Mouse (Mus musculus): ENCODE results near the gene Gm5148.

Gene Gm5148

GRCm38 (mm10) chr3:37738171-37738950 lies 14.1 kb upstream of the Gm5148 start:
- no peak for DNase-seq (ENCODE audit: low read depth, low spot score)

GRCm38 (mm10) chr3:37737407-37737806 lies 13.1 kb upstream of the Gm5148 start:
- DNase-seq (ENCODE audit: low read depth, low spot score) = no peak

DNA sequence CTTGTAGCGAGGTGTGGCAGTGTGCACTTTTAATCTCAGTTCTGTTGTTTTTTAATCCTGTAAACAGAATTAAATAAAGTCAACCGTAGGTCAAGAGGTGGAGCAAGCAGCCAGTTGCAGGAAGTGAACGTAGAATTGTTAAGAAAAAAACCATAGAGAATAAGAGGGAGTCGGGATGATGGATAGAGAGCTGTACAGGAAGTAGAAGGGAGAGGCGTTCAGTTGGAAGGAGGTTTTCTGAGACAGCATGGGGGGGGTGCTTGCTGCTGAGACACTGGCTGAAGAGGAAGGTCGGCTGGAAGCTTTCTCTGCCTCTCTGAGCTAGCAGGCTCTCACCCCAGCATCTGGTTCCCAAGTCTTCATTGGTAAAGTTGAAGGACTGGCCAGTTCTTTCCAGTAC lies 10.9 kb upstream of the Gm5148 start:
- no peak for DNase-seq (ENCODE audit: low read depth, low spot score)

GRCm38 (mm10) chr3:37729142-37729541 lies 4.9 kb upstream of the Gm5148 start:
- no peak for DNase-seq (ENCODE audit: low read depth, low spot score)

GRCm38 (mm10) chr3:37728112-37729100 lies 4.1 kb upstream of the Gm5148 start:
- no peak for DNase-seq (ENCODE audit: low read depth, low spot score)

GRCm38 (mm10) chr3:37727392-37727791 lies 3.1 kb upstream of the Gm5148 start:
- DNase-seq (ENCODE audit: low read depth, low spot score) = no peak

DNA sequence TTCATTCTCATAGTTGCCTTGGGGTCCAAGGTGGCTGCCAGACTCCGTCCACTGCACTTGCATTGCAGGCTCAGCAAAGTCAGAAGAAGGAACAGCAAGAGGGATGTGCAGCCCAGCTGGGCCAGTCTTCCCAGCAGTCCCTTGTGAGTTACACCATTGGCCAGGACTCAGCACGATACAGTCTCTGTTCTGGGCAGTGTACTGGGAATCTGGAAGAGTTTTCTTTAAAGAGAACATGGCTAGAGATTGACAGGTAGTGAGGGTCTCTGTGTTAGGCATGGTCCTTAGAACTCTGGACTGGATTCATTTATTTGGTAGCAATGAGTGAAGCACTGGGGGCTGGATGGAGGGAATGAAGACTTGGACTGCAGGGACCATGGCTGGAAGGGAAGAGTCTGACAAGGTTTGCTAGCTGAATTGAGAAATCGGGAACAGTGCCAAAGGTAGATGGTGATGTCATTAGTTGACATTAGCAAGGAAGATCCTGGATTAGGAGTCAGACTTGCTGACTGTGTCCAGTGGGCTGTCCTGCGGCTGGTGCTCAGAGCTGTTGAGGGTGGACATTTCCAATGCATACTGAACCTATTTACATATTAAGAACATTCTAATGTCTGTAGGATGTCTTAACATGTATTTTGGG lies 2.3 kb upstream of the Gm5148 start:
- no peak for DNase-seq (ENCODE audit: low read depth, low spot score)

GRCm38 (mm10) chr3:37724946-37725735 lies 851 bp upstream of the Gm5148 start:
- no peak for DNase-seq (ENCODE audit: low read depth, low spot score)

DNA sequence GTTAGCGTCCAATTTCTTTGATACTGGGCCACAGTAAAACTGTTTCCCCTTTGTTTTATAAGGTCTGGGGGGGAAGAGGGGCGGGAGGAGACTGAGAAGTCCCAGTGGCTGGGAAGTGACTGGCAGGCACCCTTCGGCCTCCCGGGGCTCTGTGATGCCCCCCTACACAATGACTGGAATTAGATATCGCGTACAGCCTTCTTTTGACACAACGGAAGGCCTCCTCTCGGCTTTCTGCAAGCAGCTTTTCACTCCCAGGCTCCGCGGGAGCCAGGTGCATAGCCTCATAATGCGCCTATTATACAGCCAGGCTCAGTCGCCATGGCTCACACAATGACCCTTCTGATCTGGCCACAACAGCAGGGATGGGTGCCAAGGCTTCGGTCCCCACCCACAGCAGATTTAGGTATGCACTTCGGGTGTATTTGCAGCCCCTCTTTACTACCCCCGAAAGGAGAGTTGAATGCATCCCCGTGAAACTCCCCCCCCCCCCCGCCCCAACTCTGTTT lies 574 bp downstream of the Gm5148 start:
- peak; percentile 65 for DNase-seq (ENCODE audit: low read depth, low spot score)

DNA sequence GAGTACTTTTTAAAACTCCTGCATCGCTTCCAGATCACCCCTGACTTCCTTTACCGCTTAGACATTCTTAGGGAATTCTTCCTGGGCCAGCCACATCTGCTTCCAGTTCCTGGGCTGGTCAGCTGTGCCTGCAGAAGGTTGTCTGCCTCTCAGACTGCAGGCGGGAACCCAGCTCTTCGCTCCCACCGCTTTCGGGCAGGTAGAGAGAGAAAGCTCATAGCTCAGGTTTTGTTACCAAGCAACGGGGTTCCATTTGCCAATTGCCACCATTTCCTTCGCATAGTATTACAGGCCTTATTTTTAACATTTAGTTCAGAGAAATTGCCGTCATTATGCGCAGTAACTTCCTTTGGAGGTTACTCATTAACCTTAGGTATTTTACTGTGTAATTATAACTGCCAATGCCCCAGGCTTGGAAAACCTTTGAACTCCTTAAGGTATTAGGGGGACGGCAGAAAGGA lies 1.2 kb downstream of the Gm5148 start:
- peak; percentile 37 for DNase-seq (ENCODE audit: low read depth, low spot score)

DNA sequence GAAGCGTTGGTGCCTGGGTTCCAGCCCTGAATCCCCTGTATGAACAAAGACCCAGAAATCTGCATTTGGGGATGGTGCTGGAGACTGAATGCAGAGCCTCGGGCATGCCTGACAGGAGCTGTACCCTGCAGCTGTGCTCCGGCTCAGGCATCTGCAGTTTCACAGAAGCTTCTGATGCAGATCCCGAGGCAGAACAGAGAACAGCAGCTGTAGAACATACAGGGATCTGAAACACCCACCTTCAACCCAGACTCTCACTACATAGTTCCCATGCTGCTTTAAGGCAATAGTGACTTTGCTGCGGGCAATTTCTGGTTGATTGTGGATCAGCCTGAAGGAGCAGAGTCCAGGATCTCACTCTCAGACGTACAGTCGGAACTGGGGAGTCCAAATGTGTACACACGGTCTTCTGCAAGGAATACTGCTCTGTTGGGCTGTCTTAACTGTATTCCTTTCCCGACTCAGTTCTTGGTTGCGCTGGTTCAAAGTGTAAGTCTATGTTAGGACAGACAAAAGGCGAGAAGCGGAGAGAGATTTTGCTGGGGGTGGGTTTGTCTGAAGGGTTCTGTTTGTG lies 1.7 kb downstream of the Gm5148 start:
- no peak for DNase-seq (ENCODE audit: low read depth, low spot score)

- DNase-seq (ENCODE audit: low read depth, low spot score) = no peak
Observed at GRCm38 (mm10) chr3:37716992-37717391, 7.3 kb downstream of the Gm5148 start.

DNA sequence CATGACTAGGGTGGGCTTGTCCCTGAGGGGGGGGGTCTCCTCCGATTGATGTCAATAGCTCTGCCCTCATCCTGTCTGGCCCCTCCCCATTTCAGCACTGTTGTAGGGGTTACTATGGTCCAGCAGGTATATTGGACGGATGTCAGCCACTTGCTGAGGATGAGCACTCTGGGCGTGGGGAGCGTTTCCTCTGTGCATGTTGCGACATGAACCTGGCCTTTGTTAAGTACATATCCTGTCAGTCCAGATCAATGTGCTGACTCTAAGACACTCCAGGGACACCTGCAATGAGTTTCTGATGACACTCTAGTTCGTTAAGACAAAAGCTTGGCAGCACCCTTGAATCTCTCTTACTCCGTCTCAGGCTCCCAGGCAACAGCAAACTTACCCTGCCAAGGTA lies 8.6 kb downstream of the Gm5148 start:
- DNase-seq (ENCODE audit: low read depth, low spot score) = no peak

DNA sequence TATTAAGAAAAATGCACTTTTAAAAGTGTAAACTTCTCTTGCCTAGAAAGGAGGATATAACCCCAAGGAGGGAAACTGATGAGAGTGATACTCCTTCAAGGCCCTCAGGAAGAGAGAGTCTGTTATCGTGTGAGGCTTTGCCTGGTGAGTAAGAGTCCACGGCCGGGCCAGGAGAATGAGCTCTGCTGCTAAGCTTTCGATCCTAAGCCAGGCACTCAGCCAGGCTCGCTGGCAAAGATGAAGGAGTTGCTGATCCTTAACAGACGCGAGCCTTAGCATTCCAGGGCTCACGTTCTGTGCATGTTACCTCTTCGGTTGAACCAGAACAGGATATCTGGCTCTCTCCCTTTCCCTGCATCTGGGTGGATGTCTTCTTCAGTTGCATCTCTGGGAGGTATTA lies 11.8 kb downstream of the Gm5148 start:
- no peak for DNase-seq (ENCODE audit: low read depth, low spot score)

DNA sequence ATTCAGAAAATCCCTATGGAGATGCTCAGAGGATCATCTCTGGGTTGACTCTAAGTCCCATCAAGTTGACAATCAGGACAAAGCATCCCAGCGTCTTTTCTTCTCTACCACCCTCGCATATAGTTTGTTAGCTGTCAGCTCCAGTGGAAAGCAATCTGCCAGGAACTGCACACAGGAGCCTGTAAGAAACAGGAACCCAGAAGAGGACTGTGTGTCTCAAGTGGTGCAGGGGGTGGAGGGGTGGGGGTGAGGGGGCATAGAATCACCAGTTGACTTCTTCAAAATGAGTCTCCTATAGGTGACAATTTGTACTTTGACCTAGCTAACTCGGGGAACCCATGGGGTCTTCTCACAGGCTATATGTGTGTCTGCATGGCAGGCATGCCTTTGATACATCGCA lies 12.7 kb downstream of the Gm5148 start:
- DNase-seq (ENCODE audit: low read depth, low spot score) = no peak

- DNase-seq (ENCODE audit: low read depth, low spot score) = no peak
Observed at GRCm38 (mm10) chr3:37707801-37708200, 16.5 kb downstream of the Gm5148 start.

GRCm38 (mm10) chr3:37706439-37706838 lies 17.9 kb downstream of the Gm5148 start:
- DNase-seq (ENCODE audit: low read depth, low spot score) = no peak

DNA sequence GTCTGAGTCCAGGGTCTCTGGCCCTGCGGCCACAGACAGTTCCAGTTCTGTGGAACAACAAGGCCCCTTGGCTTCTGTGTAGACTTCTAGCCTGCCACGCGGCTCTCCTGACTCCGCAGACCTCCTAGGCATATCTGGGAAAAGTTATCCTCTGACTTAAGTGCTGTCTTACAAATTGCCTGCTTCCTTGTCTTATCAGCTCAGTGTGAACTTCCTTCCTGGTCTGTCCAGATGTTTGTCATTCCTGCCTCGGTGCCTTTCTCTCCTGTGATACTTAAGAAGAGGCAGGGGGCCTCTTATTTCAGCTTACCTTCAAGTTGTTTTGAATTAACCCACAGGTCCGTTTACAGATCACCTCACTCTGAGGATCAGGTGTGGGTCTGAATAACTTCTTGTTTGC lies 18.9 kb downstream of the Gm5148 start:
- no peak for DNase-seq (ENCODE audit: low read depth, low spot score)

GRCm38 (mm10) chr3:37704701-37705279 lies 19.5 kb downstream of the Gm5148 start:
- DNase-seq (ENCODE audit: low read depth, low spot score) = peak; percentile 82

DNA sequence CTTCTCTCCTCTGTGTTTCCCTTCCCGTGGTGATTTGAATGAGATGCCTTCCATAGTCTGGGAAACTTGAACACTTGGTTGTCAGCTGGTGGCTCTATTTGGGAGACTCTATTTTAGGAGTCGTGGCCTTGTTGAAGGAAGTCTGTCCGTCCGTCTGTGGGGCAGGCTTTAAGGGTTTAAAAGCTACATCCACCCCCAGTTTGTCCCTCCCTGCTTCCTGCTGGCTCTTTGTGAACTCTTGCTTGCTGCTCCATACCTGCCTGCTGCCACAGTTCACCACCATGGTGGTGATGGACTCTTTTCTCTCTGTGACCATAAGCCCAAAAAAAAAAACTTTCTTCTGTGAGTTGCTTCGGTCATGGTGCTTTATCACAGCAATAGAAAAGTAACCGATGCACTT lies 21.2 kb downstream of the Gm5148 start:
- no peak for DNase-seq (ENCODE audit: low read depth, low spot score)
